Mouse (Mus musculus): ENCODE results near the gene Tle3. TPM values are rescaled to one million over a fixed set of nuclear protein-coding genes. Genes with fewer than 3 reads are reported as not detected.

Tle3 gene
- polyA plus RNA-seq, 2 experiments, result 45.1 to 113 TPM

GRCm38 (mm10) chr9:61396474-61396873 lies 24.3 kb downstream of the Tle3 start:
- Histone ChIP-seq H3K27ac (replicated peaks; ENCODE audit: low read depth, low read length) (no peak overlapping the region), H3K36me3 (ENCODE audit: control insufficient read depth, insufficient read depth, low read length) (peaks cover 99% of the 10 kb centered on the region), H3K9me3 (ENCODE audit: control insufficient read depth, low read length) (no peaks in the 10 kb centered on the region), H3K4me3 (replicated peaks; ENCODE audit: low read length) (no peak overlapping the region), H3K4me1 (ENCODE audit: control insufficient read depth, insufficient read depth, low read length) (peaks cover 24% of the 10 kb centered on the region), H3K27me3 (ENCODE audit: control insufficient read depth, insufficient read depth, low read length) (no peaks in the 10 kb centered on the region), H3K4me2 (replicated peaks; ENCODE audit: low read depth, low read length, severe bottlenecking) (no peak overlapping the region), H3K9ac (ENCODE audit: low read depth, low read length, severe bottlenecking) (peak overlapping the region; percentile 7; the same call in 1 of the 2 replicates)
- DNase-seq (ENCODE audit: low spot score), result no peak
- 22% methylated on average over 13 of the region's 13 CpGs for WGBS
- no peak for TF ChIP-seq POLR2A (IDR thresholded peaks at IDR 0.05; ENCODE audit: borderline replicate concordance, extremely low read depth, insufficient read depth, insufficient read length)
- ATAC-seq (ENCODE audit: low FRiP score, low read depth), result no peak

- ATAC-seq (ENCODE audit: low FRiP score, low read depth) (no peak), DNase-seq (ENCODE audit: low spot score) (no peak)
- no peak overlapping the region for H3K27ac ChIP-seq (replicated peaks; ENCODE audit: low read depth, low read length)
- peaks cover 29% of the 10 kb centered on the region for H3K4me1 ChIP-seq (ENCODE audit: control insufficient read depth, insufficient read depth, low read length)
- H3K4me3 ChIP-seq (replicated peaks; ENCODE audit: low read length), result no peak overlapping the region
- no peaks in the 10 kb centered on the region for H3K27me3 ChIP-seq (ENCODE audit: control insufficient read depth, insufficient read depth, low read length)
- no peak overlapping the region for H3K4me2 ChIP-seq (replicated peaks; ENCODE audit: low read depth, low read length, severe bottlenecking)
- peaks cover 99% of the 10 kb centered on the region for H3K36me3 ChIP-seq (ENCODE audit: control insufficient read depth, insufficient read depth, low read length)
- TF ChIP-seq POLR2A (IDR thresholded peaks at IDR 0.05; ENCODE audit: borderline replicate concordance, extremely low read depth, insufficient read depth, insufficient read length), result no peak
- no peak overlapping the region for H3K9ac ChIP-seq (ENCODE audit: low read depth, low read length, severe bottlenecking)
- WGBS, result 71% methylated on average over 4 of the region's 4 CpGs
- no peaks in the 10 kb centered on the region for H3K9me3 ChIP-seq (ENCODE audit: control insufficient read depth, low read length)
Measured at GRCm38 (mm10) chr9:61397130-61397529, 25.0 kb downstream of the Tle3 start.

GRCm38 (mm10) chr9:61398160-61398559 lies 26.0 kb downstream of the Tle3 start:
- H3K4me1 ChIP-seq (ENCODE audit: control insufficient read depth, insufficient read depth, low read length), result peaks cover 40% of the 10 kb centered on the region
- no peaks in the 10 kb centered on the region for H3K9me3 ChIP-seq (ENCODE audit: control insufficient read depth, low read length)
- ATAC-seq (ENCODE audit: low FRiP score, low read depth) (no peak), DNase-seq (ENCODE audit: low spot score) (no peak)
- H3K27ac ChIP-seq (replicated peaks; ENCODE audit: low read depth, low read length), result no peak overlapping the region
- 89% methylated on average over 9 of the region's 9 CpGs for WGBS
- no peak overlapping the region for H3K9ac ChIP-seq (ENCODE audit: low read depth, low read length, severe bottlenecking)
- H3K36me3 ChIP-seq (ENCODE audit: control insufficient read depth, insufficient read depth, low read length), result peaks cover 100% of the 10 kb centered on the region
- H3K27me3 ChIP-seq (ENCODE audit: control insufficient read depth, insufficient read depth, low read length), result no peaks in the 10 kb centered on the region
- H3K4me2 ChIP-seq (replicated peaks; ENCODE audit: low read depth, low read length, severe bottlenecking), result no peak overlapping the region
- TF ChIP-seq POLR2A (IDR thresholded peaks at IDR 0.05; ENCODE audit: borderline replicate concordance, extremely low read depth, insufficient read depth, insufficient read length), result no peak
- no peak overlapping the region for H3K4me3 ChIP-seq (replicated peaks; ENCODE audit: low read length)

DNA sequence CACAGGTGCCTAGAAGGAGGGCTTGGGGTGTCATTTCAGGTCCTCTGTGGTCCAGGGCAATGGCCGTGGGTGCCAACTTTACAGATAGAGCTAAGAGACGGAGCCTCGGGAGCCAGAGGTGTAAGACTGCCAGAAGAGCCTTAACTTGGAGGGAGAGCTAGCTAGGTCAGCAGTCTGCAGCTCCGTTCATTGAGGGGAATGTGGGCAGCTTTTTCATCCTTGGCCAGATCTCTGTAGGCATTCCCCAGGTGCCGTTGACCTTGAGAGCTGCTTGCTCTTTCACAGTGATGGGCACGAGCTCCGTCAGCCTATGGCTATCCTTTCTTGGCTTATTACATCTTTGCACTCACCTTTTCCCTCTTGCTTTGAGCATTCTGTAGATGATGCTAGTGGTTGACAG lies 28.0 kb downstream of the Tle3 start:
- DNase-seq (ENCODE audit: low spot score), result no peak
- TF ChIP-seq POLR2A (IDR thresholded peaks at IDR 0.05; ENCODE audit: borderline replicate concordance, extremely low read depth, insufficient read depth, insufficient read length), result no peak
- H3K27me3 ChIP-seq (ENCODE audit: control insufficient read depth, insufficient read depth, low read length), result no peaks in the 10 kb centered on the region
- H3K9me3 ChIP-seq (ENCODE audit: control insufficient read depth, low read length), result no peaks in the 10 kb centered on the region
- 89% methylated on average over 7 of the region's 7 CpGs for WGBS
- H3K9ac ChIP-seq (ENCODE audit: low read depth, low read length, severe bottlenecking), result no peak overlapping the region
- H3K4me3 ChIP-seq (replicated peaks; ENCODE audit: low read length), result no peak overlapping the region
- H3K27ac ChIP-seq (replicated peaks; ENCODE audit: low read depth, low read length), result no peak overlapping the region
- H3K4me2 ChIP-seq (replicated peaks; ENCODE audit: low read depth, low read length, severe bottlenecking), result no peak overlapping the region
- peaks cover 95% of the 10 kb centered on the region for H3K36me3 ChIP-seq (ENCODE audit: control insufficient read depth, insufficient read depth, low read length)
- peaks cover 56% of the 10 kb centered on the region for H3K4me1 ChIP-seq (ENCODE audit: control insufficient read depth, insufficient read depth, low read length)
- ATAC-seq (ENCODE audit: low FRiP score, low read depth), result no peak

- no peak for DNase-seq (ENCODE audit: low spot score)
Measured at GRCm38 (mm10) chr9:61401664-61402063, 29.5 kb downstream of the Tle3 start.

GRCm38 (mm10) chr9:61402268-61402667 lies 30.1 kb downstream of the Tle3 start:
- Histone ChIP-seq H3K4me2 (replicated peaks; ENCODE audit: low read depth, low read length, severe bottlenecking) (no peak overlapping the region), H3K4me1 (ENCODE audit: control insufficient read depth, insufficient read depth, low read length) (peaks cover 55% of the 10 kb centered on the region), H3K36me3 (ENCODE audit: control insufficient read depth, insufficient read depth, low read length) (peaks cover 91% of the 10 kb centered on the region), H3K9ac (ENCODE audit: low read depth, low read length, severe bottlenecking) (no peak overlapping the region), H3K9me3 (ENCODE audit: control insufficient read depth, low read length) (no peaks in the 10 kb centered on the region), H3K4me3 (replicated peaks; ENCODE audit: low read length) (no peak overlapping the region), H3K27me3 (ENCODE audit: control insufficient read depth, insufficient read depth, low read length) (no peaks in the 10 kb centered on the region), H3K27ac (replicated peaks; ENCODE audit: low read depth, low read length) (no peak overlapping the region)
- ATAC-seq (ENCODE audit: low FRiP score, low read depth) (no peak), DNase-seq (ENCODE audit: low spot score) (no peak)
- WGBS, result 82% methylated on average over 4 of the region's 4 CpGs
- TF ChIP-seq POLR2A (IDR thresholded peaks at IDR 0.05; ENCODE audit: borderline replicate concordance, extremely low read depth, insufficient read depth, insufficient read length), result no peak

More at GRCm38 (mm10) chr9:61401664-61402063, 29.5 kb downstream of the Tle3 start:
- Histone ChIP-seq H3K4me3 (replicated peaks; ENCODE audit: low read length) (no peak overlapping the region), H3K4me1 (ENCODE audit: control insufficient read depth, insufficient read depth, low read length) (peaks cover 61% of the 10 kb centered on the region), H3K4me2 (replicated peaks; ENCODE audit: low read depth, low read length, severe bottlenecking) (no peak overlapping the region), H3K9me3 (ENCODE audit: control insufficient read depth, low read length) (no peaks in the 10 kb centered on the region), H3K9ac (ENCODE audit: low read depth, low read length, severe bottlenecking) (no peak overlapping the region), H3K27me3 (ENCODE audit: control insufficient read depth, insufficient read depth, low read length) (no peaks in the 10 kb centered on the region), H3K27ac (replicated peaks; ENCODE audit: low read depth, low read length) (no peak overlapping the region), H3K36me3 (ENCODE audit: control insufficient read depth, insufficient read depth, low read length) (peaks cover 91% of the 10 kb centered on the region)
- no peak for ATAC-seq (ENCODE audit: low FRiP score, low read depth)
- no peak for TF ChIP-seq POLR2A (IDR thresholded peaks at IDR 0.05; ENCODE audit: borderline replicate concordance, extremely low read depth, insufficient read depth, insufficient read length)
- WGBS, result 70% methylated on average over 9 of the region's 9 CpGs
